Mouse (Mus musculus): ENCODE measurements around the gene Gja5.

GRCm38 (mm10) chr3:96963088-96964034, 58.9 kb downstream of the Gja5 start:
- TF ChIP-seq CTCF (IDR thresholded peaks at IDR 0.05; ENCODE audit: insufficient read depth, low read length) (no peak), POLR2A (IDR thresholded peaks at IDR 0.05; ENCODE audit: borderline replicate concordance, extremely low read depth, low read depth, low read length) (no peak)

Measured in lung, adult 2 months (tissue).